Mouse (Mus musculus): ENCODE data around the gene Hsd17b12. TPM values are rescaled to one million over a fixed set of nuclear protein-coding genes. Genes with fewer than 3 reads are reported as not detected.

Gene Hsd17b12
- polyA plus RNA-seq, 1 experiment from 2014 or later, result 120 TPM

DNA sequence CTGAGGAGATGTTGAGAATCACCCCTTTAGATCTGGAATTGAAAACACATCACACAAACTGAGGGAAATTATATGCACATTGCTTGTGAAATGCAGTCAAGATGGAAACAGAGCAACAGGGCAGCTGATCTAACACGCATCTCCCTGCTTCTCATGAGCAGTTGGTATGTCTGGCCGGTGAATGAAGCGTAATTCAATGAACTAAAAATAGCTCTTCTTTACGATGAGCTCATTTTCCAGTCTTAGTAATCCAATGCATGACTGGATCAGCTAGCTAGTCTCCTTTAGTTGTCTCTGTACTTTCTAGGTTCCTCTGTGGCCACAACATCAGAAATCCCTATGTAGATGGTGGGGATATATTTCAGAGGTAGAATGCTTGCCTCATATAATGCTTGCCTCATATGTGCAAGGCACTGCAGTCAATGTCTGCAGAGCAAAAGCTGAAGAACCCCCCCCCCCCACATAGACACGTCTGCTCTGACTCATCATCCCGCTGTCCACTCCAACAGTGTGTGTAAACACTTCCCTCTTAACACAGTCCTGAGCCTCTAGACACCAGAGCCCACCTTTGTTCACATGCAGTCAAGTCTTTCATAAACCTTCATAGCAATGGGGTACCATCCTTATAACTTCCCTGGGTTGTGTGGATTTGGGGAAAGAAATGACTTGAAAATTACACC is 112.2 kb downstream of the Hsd17b12 start:
- 51% methylated on average over 6 of the region's 6 CpGs for WGBS
- H3K9me3 ChIP-seq (ENCODE audit: control insufficient read depth, low read depth, low read length), result no peaks in the 10 kb centered on the region
- H3K27ac ChIP-seq (ENCODE audit: low read length), result no peak overlapping the region
- no peak for ATAC-seq (ENCODE audit: insufficient number of reproducible peaks, insufficient read depth, low FRiP score, low read depth)
- no peak overlapping the region for H3K4me2 ChIP-seq (replicated peaks; ENCODE audit: low read depth, low read length)
- peaks cover 10% of the 10 kb centered on the region; the same call in 1 of the 2 replicates for H3K4me1 ChIP-seq (ENCODE audit: control insufficient read depth, insufficient read depth, low read length)
- H3K9ac ChIP-seq (replicated peaks; ENCODE audit: low read depth, low read length), result no peak overlapping the region
- H3K27me3 ChIP-seq (ENCODE audit: control insufficient read depth, insufficient read depth, low read length), result no peaks in the 10 kb centered on the region
- H3K36me3 ChIP-seq (ENCODE audit: control insufficient read depth, insufficient read depth, low read length), result no peaks in the 10 kb centered on the region
- H3K4me3 ChIP-seq (ENCODE audit: low read depth, low read length), result no peak overlapping the region

- no peaks in the 10 kb centered on the region for H3K9me3 ChIP-seq (ENCODE audit: control insufficient read depth, low read depth, low read length)
- no peaks in the 10 kb centered on the region for H3K27me3 ChIP-seq (ENCODE audit: control insufficient read depth, insufficient read depth, low read length)
- ATAC-seq (ENCODE audit: insufficient number of reproducible peaks, insufficient read depth, low FRiP score, low read depth), result no peak
- WGBS, result 87% methylated on average over 2 of the region's 2 CpGs
- no peak overlapping the region for H3K4me2 ChIP-seq (replicated peaks; ENCODE audit: low read depth, low read length)
- H3K4me3 ChIP-seq (ENCODE audit: low read depth, low read length), result no peak overlapping the region
- no peak overlapping the region for H3K27ac ChIP-seq (ENCODE audit: low read length)
- no peak overlapping the region for H3K9ac ChIP-seq (replicated peaks; ENCODE audit: low read depth, low read length)
- no peaks in the 10 kb centered on the region for H3K36me3 ChIP-seq (ENCODE audit: control insufficient read depth, insufficient read depth, low read length)
- H3K4me1 ChIP-seq (ENCODE audit: control insufficient read depth, insufficient read depth, low read length), result 0 out of 2 replicates have a peak, but pooled peaks cover 3% of the 10 kb centered on the region
Measured at GRCm38 (mm10) chr2:94044174-94044573, 113.6 kb downstream of the Hsd17b12 start.

DNA sequence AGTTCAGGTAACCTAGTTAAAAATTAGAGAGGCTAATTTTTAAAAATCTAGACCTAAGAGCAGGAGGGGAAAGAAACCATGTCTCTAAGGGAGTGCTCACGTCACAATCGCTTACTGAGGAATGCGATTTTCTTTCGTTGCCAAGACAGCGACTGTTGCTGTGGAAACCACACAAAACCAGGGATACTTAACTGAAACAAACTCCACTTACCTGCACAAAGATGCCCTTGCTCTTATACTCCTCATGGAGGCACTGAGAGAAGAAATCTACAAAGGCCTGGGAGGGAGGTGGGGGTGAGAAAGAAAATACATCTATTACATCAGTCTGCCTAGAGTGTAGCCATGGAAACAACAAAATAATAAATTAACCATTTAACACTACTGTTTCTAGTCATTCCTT is 114.1 kb downstream of the Hsd17b12 start:
- no peak overlapping the region for H3K4me3 ChIP-seq (ENCODE audit: low read depth, low read length)
- H3K4me1 ChIP-seq (ENCODE audit: control insufficient read depth, insufficient read depth, low read length), result no peaks in the 10 kb centered on the region
- no peaks in the 10 kb centered on the region; the same call in 1 of the 2 replicates for H3K36me3 ChIP-seq (ENCODE audit: control insufficient read depth, insufficient read depth, low read length)
- 60% methylated on average over 5 of the region's 5 CpGs for WGBS
- ATAC-seq (ENCODE audit: insufficient number of reproducible peaks, insufficient read depth, low FRiP score, low read depth), result no peak
- no peak overlapping the region for H3K9ac ChIP-seq (replicated peaks; ENCODE audit: low read depth, low read length)
- no peaks in the 10 kb centered on the region for H3K27me3 ChIP-seq (ENCODE audit: control insufficient read depth, insufficient read depth, low read length)
- no peak overlapping the region for H3K4me2 ChIP-seq (replicated peaks; ENCODE audit: low read depth, low read length)
- H3K9me3 ChIP-seq (ENCODE audit: control insufficient read depth, low read depth, low read length), result no peaks in the 10 kb centered on the region
- H3K27ac ChIP-seq (ENCODE audit: low read length), result no peak overlapping the region

DNA sequence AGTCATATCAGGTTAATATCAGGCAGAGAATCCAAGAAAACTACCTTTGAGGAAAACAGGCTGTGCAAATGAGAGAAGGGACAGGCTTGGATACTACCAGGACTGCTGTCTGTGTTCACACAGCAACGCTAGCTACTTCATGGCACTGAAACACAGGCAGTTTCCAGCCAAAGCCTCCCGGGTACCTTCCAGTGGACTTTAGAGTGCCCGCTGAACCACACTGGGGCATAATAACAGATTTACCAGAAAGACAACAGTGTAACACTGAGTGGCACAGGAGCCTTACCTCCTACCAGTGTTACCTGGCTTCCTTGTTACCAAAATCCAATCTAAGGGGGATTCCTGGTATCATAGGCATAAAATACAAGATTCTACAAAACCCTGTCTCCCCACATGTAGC is 115.3 kb downstream of the Hsd17b12 start:
- no peak overlapping the region for H3K4me3 ChIP-seq (ENCODE audit: low read depth, low read length)
- no peak for ATAC-seq (ENCODE audit: insufficient number of reproducible peaks, insufficient read depth, low FRiP score, low read depth)
- H3K27me3 ChIP-seq (ENCODE audit: control insufficient read depth, insufficient read depth, low read length), result no peaks in the 10 kb centered on the region
- H3K9ac ChIP-seq (replicated peaks; ENCODE audit: low read depth, low read length), result no peak overlapping the region
- no peaks in the 10 kb centered on the region for H3K9me3 ChIP-seq (ENCODE audit: control insufficient read depth, low read depth, low read length)
- no peak overlapping the region for H3K4me2 ChIP-seq (replicated peaks; ENCODE audit: low read depth, low read length)
- 96% methylated on average over 3 of the region's 3 CpGs for WGBS
- H3K27ac ChIP-seq (ENCODE audit: low read length), result no peak overlapping the region
- H3K36me3 ChIP-seq (ENCODE audit: control insufficient read depth, insufficient read depth, low read length), result no peaks in the 10 kb centered on the region; the same call in 1 of the 2 replicates
- H3K4me1 ChIP-seq (ENCODE audit: control insufficient read depth, insufficient read depth, low read length), result no peaks in the 10 kb centered on the region

GRCm38 (mm10) chr2:94040391-94041125 is 117.2 kb downstream of the Hsd17b12 start:
- no peaks in the 10 kb centered on the region for H3K27me3 ChIP-seq (ENCODE audit: control insufficient read depth, insufficient read depth, low read length)
- H3K9ac ChIP-seq (replicated peaks; ENCODE audit: low read depth, low read length), result no peak overlapping the region
- ATAC-seq (ENCODE audit: insufficient number of reproducible peaks, insufficient read depth, low FRiP score, low read depth), result no peak
- no peak overlapping the region for H3K4me2 ChIP-seq (replicated peaks; ENCODE audit: low read depth, low read length)
- H3K9me3 ChIP-seq (ENCODE audit: control insufficient read depth, low read depth, low read length), result no peaks in the 10 kb centered on the region
- no peak overlapping the region for H3K27ac ChIP-seq (ENCODE audit: low read length)
- H3K4me1 ChIP-seq (ENCODE audit: control insufficient read depth, insufficient read depth, low read length), result no peaks in the 10 kb centered on the region
- H3K36me3 ChIP-seq (ENCODE audit: control insufficient read depth, insufficient read depth, low read length), result no peaks in the 10 kb centered on the region; the same call in 1 of the 2 replicates
- H3K4me3 ChIP-seq (ENCODE audit: low read depth, low read length), result no peak overlapping the region
- WGBS, result 88% methylated on average over 5 of the region's 5 CpGs

DNA sequence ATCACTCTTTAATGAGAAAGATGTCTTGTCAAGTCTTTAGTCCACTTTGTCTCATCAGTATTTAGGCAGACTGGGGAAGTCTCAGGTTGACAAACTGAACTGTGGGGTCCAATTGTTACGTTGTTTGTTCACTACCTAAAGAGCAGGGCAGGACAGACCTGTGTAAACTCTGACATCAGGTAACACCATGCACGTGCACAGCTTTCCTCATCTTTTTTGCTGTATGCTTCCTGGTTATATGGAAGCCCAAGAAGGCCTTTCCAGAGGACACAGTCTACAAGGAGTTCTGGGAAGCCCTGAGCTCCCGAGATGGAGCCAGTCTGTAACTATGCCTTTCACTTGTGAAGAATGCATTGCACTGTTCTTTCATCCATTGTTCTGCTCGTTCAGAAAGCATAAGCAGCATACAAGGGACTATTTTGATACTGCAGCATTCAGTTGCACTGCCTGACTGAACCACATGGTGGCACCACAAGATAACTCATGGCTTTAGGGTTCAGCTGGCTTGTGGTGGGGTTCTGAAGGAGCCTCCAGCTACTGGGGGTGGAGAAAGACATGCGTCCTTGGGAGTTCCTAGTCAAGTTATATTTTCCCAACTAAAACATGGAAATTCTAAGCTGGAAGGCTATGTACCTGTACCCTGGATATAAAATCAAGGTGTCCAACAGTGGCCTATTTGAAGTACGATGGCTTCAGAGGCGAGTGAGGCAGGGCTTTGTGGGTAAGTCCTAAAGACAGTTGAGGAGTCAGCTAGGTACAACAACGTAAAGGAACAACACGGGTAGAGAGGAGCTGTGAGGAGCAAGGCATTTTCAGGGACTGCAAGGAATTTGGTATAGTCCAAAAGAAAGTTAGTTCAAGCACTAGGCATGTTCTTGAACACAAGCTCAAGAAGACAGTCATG is 122.1 kb downstream of the Hsd17b12 start:
- Histone ChIP-seq H3K36me3 (ENCODE audit: control insufficient read depth, insufficient read depth, low read length) (no peaks in the 10 kb centered on the region; the same call in none of the 2 replicates), H3K9ac (replicated peaks; ENCODE audit: low read depth, low read length) (no peak overlapping the region), H3K4me2 (replicated peaks; ENCODE audit: low read depth, low read length) (no peak overlapping the region), H3K27ac (ENCODE audit: low read length) (no peak overlapping the region), H3K4me1 (ENCODE audit: control insufficient read depth, insufficient read depth, low read length) (no peaks in the 10 kb centered on the region), H3K27me3 (ENCODE audit: control insufficient read depth, insufficient read depth, low read length) (no peaks in the 10 kb centered on the region), H3K9me3 (ENCODE audit: control insufficient read depth, low read depth, low read length) (no peaks in the 10 kb centered on the region), H3K4me3 (ENCODE audit: low read depth, low read length) (no peak overlapping the region)
- ATAC-seq (ENCODE audit: insufficient number of reproducible peaks, insufficient read depth, low FRiP score, low read depth), result no peak; the same call in 1 of the 2 replicates
- WGBS, result 71% methylated on average over 9 of the region's 9 CpGs

- no peak overlapping the region for H3K4me2 ChIP-seq (replicated peaks; ENCODE audit: low read depth, low read length)
- H3K4me1 ChIP-seq (ENCODE audit: control insufficient read depth, insufficient read depth, low read length), result no peaks in the 10 kb centered on the region
- no peaks in the 10 kb centered on the region; the same call in none of the 2 replicates for H3K36me3 ChIP-seq (ENCODE audit: control insufficient read depth, insufficient read depth, low read length)
- H3K27ac ChIP-seq (ENCODE audit: low read length), result no peak overlapping the region
- H3K9me3 ChIP-seq (ENCODE audit: control insufficient read depth, low read depth, low read length), result no peaks in the 10 kb centered on the region
- no peaks in the 10 kb centered on the region for H3K27me3 ChIP-seq (ENCODE audit: control insufficient read depth, insufficient read depth, low read length)
- H3K4me3 ChIP-seq (ENCODE audit: low read depth, low read length), result no peak overlapping the region
- no peak overlapping the region for H3K9ac ChIP-seq (replicated peaks; ENCODE audit: low read depth, low read length)
- ATAC-seq (ENCODE audit: insufficient number of reproducible peaks, insufficient read depth, low FRiP score, low read depth), result no peak
Measured at GRCm38 (mm10) chr2:94030602-94031001, 127.2 kb downstream of the Hsd17b12 start.

- no peak overlapping the region for H3K9ac ChIP-seq (replicated peaks; ENCODE audit: low read depth, low read length)
- 49% methylated on average over 6 of the region's 6 CpGs for WGBS
- H3K4me3 ChIP-seq (ENCODE audit: low read depth, low read length), result no peak overlapping the region
- no peaks in the 10 kb centered on the region for H3K4me1 ChIP-seq (ENCODE audit: control insufficient read depth, insufficient read depth, low read length)
- H3K27me3 ChIP-seq (ENCODE audit: control insufficient read depth, insufficient read depth, low read length), result no peaks in the 10 kb centered on the region
- no peaks in the 10 kb centered on the region for H3K36me3 ChIP-seq (ENCODE audit: control insufficient read depth, insufficient read depth, low read length)
- no peak for ATAC-seq (ENCODE audit: insufficient number of reproducible peaks, insufficient read depth, low FRiP score, low read depth)
- H3K9me3 ChIP-seq (ENCODE audit: control insufficient read depth, low read depth, low read length), result no peaks in the 10 kb centered on the region
- no peak overlapping the region for H3K4me2 ChIP-seq (replicated peaks; ENCODE audit: low read depth, low read length)
- H3K27ac ChIP-seq (ENCODE audit: low read length), result no peak overlapping the region
Measured at GRCm38 (mm10) chr2:94024637-94025036, 133.1 kb downstream of the Hsd17b12 start.
